Mouse (Mus musculus) gastrocnemius, adult 18-20 months (tissue): ENCODE measurements around the gene Ldoc1. TPM values are rescaled to one million over a fixed set of nuclear protein-coding genes. Genes with fewer than 3 reads are reported as not detected.

Source experiments
- DNase-seq: peaks from one replicate; pipeline ENCODE4 v3.0.0; 2021; ENCODE audit warnings: low spot score
- long read RNA-seq, 2 experiments: library from polyadenylated mRNA; stranded (forward); transcript quantifications; one replicate each; pipeline ENCODE4 v2.0.0; 2021
- total RNA-seq, 2 experiments: library from RNA; stranded (reverse); gene quantifications; 2 replicates each; pipeline ENCODE4 v1.2.3; 2021

Ldoc1 gene
- total RNA-seq: not detected
- long read RNA-seq, experiment 1: 0 reads
- long read RNA-seq, experiment 2: 0 reads

- no peak for DNase-seq
These were observed at the start of gene Ldoc1 for GRCm38 (mm10) chrX:61709302-61710033. Ldoc1 (plus strand) TSS chrX:61709497.

- no peak for DNase-seq
These were observed 834 bp downstream of the Ldoc1 start for GRCm38 (mm10) chrX:61710131-61710530.

GRCm38 (mm10) chrX:61722281-61723028, 13.2 kb downstream of the Ldoc1 start:
- no peak for DNase-seq

GRCm38 (mm10) chrX:61723029-61723980, 14.0 kb downstream of the Ldoc1 start:
- DNase-seq: no peak

- DNase-seq: no peak
These were observed 18.4 kb downstream of the Ldoc1 start for GRCm38 (mm10) chrX:61727516-61728310.
